Mouse (Mus musculus) embryonic fibroblast, embryonic 13.5 days (primary cell): Measurements from ENCODE around the gene Glis1. TPM values are rescaled to one million over a fixed set of nuclear protein-coding genes. Genes with fewer than 3 reads are reported as not detected.

Experiments used
- H3K27ac ChIP-seq: 2 replicates; pipeline ENCODE4 v1.5.1; 2012; ENCODE audit warnings: low read length, control low read depth, inconsistent platforms; ENCODE audit not compliant: insufficient read depth
- H3K4me1 ChIP-seq: 2 replicates; pipeline ENCODE4 v1.6.1; 2011; ENCODE audit warnings: low read length; ENCODE audit not compliant: control insufficient read depth, insufficient read depth
- H3K4me3 ChIP-seq: 2 replicates; pipeline ENCODE4 v1.5.1; 2011; ENCODE audit warnings: mild to moderate bottlenecking, control low read depth, low read length; ENCODE audit not compliant: insufficient read depth
- CTCF ChIP-seq: IDR thresholded peaks from 2 replicates; pipeline ENCODE4 v1.5.1; 2011; ENCODE audit warnings: mild to moderate bottlenecking, control low read depth, low read length, moderate library complexity, borderline replicate concordance; ENCODE audit not compliant: insufficient read depth
- POLR2A ChIP-seq: IDR thresholded peaks from 2 replicates; pipeline ENCODE4 v1.6.1; 2011; ENCODE audit warnings: low read depth, mild to moderate bottlenecking, control low read depth, low read length, moderate library complexity
- polyA plus RNA-seq: library from polyadenylated mRNA; stranded (reverse); fragments of >200 nt; gene quantifications from 2 replicates; pipeline ENCODE4 v1.2.4, GENCODE M21; 2011; ENCODE audit warnings: low read depth; ENCODE audit not compliant: missing spikeins, insufficient read length

The Glis1 gene
- polyA plus RNA-seq, 1 experiment, result 4.9 TPM

GRCm38 (mm10) chr4:107538561-107538960, 104.2 kb downstream of the Glis1 start:
- no peaks in the 10 kb centered on the region for H3K4me1 ChIP-seq
- no peak overlapping the region for H3K27ac ChIP-seq
- H3K4me3 ChIP-seq, result no peak overlapping the region
- TF ChIP-seq POLR2A (no peak), CTCF (no peak)

DNA sequence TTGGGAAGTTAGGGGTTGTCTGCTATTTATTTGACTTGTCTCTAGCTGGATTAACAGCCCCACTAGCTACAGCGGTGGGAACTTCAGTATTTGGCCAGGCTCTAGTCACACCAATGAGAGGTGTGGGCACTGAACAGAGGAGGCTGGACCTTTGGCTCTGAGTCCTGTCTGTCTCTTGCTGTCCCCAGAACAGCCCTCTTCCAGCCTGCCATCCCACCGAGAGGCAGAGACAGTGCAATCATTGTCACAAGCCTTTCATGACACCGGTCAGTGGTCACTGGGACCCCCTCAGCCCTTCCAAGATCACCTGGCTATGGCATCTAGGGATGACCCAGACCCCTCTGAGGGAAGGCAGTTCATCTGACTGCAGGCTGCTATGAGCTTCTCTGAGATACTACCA, 104.6 kb downstream of the Glis1 start:
- Histone ChIP-seq H3K4me1 (no peaks in the 10 kb centered on the region), H3K4me3 (no peak overlapping the region), H3K27ac (no peak overlapping the region)
- TF ChIP-seq POLR2A (no peak), CTCF (no peak)

GRCm38 (mm10) chr4:107541821-107542220, 107.4 kb downstream of the Glis1 start:
- Histone ChIP-seq H3K4me1 (no peaks in the 10 kb centered on the region), H3K27ac (no peak overlapping the region), H3K4me3 (no peak overlapping the region)
- TF ChIP-seq POLR2A (no peak), CTCF (no peak)

DNA sequence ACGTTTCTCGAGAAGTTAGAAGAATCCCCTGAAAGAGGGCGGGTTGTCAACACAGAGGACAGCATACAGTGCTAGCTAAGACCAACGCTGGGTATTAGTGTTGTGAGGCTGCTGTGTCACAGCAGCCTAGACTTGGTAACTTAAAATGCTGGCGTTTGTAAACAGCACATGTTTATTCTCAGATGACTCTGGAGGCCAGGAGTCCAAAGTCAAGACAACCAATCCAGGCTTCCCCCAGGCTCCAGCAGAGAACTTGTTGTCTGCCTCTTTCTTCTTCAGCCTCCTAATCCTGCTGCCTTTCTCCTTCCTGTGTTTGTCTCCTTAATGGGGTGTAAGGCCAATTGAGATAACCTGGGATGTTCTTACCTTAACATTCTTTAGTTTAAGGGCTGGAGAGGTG, 110.5 kb downstream of the Glis1 start:
- no peak overlapping the region for H3K4me3 ChIP-seq
- no peaks in the 10 kb centered on the region for H3K4me1 ChIP-seq
- TF ChIP-seq POLR2A (no peak), CTCF (no peak)
- H3K27ac ChIP-seq, result no peak overlapping the region

DNA sequence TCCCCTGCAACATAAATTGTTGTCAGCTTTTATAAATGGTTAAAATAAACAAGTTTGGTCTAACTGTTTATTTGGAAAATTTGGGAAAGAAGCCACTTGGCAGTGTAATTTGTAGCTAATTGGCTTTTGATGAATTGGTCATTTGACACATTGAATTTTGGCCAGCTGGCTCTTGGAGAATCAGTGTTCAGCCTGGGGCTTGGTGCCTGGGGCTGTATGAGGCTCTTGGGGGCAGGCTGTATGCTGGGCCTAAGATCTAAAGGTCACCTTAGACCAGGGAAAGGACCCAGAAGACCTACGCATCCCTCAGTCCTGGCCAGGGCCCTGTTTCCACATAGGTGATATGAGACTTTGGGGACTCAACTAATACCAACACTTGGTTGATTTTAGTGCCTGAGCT, 111.3 kb downstream of the Glis1 start:
- Histone ChIP-seq H3K27ac (no peak overlapping the region), H3K4me3 (no peak overlapping the region), H3K4me1 (no peaks in the 10 kb centered on the region)
- TF ChIP-seq CTCF (no peak), POLR2A (no peak)

- no peak for TF ChIP-seq CTCF
- no peak for TF ChIP-seq POLR2A
- no peaks in the 10 kb centered on the region for H3K4me1 ChIP-seq
- no peak overlapping the region for H3K27ac ChIP-seq
- no peak overlapping the region for H3K4me3 ChIP-seq
Observed at GRCm38 (mm10) chr4:107546525-107546924, 112.1 kb downstream of the Glis1 start.

DNA sequence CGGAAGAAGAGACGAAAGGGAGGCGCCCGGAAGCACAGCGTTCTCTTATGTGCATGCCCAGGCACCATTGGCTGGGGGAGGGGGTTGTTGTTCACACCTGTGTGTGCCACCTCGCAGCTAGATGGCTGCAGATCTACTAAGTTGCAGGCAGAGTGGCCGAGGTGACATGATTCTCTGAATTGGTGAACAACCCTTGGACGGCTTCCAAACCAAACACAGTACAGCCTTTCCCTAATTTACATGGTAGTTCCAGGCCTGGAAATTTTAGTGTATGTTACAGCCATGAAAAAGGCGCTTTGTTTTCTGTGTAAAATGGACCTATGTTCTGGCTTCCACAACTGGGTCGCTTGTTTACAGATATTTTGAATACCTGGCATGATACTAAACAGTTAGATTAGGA, 115.7 kb downstream of the Glis1 start:
- Histone ChIP-seq H3K4me1 (peaks cover 7% of the 10 kb centered on the region; the same call in 1 of the 2 replicates), H3K4me3 (no peak overlapping the region), H3K27ac (no peak overlapping the region)
- TF ChIP-seq POLR2A, result no peak
- TF ChIP-seq CTCF, result no peak

GRCm38 (mm10) chr4:107550546-107550945, 116.2 kb downstream of the Glis1 start:
- Histone ChIP-seq H3K27ac (no peak overlapping the region), H3K4me1 (peaks cover 7% of the 10 kb centered on the region; the same call in 1 of the 2 replicates), H3K4me3 (no peak overlapping the region)
- TF ChIP-seq POLR2A (no peak), CTCF (no peak)

DNA sequence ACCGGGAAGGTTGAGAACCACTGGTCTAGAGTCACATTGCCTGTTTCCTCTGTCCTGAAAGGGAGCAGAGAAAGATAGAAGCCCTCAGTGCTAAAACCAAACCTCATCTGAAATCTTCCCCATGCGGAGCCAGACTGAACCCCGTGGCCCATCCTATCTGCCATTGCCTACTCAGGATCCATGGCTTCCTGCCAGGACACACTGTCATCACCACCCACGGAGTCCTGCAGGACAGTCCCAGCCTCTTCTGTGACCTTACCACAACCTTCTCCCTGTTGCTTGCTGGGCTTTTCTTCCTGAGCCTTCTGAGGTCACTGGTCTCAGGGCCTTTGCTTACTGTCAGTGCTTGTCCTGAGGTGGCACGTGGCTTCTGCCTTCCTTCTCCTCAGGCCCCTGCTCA, 118.3 kb downstream of the Glis1 start:
- TF ChIP-seq CTCF (no peak), POLR2A (no peak)
- peaks cover 7% of the 10 kb centered on the region; the same call in 1 of the 2 replicates for H3K4me1 ChIP-seq
- H3K4me3 ChIP-seq, result no peak overlapping the region
- peak overlapping the region; percentile 85 for H3K27ac ChIP-seq

- Histone ChIP-seq H3K4me3 (no peak overlapping the region), H3K27ac (peak overlapping the region; percentile 85), H3K4me1 (peaks cover 7% of the 10 kb centered on the region; the same call in 1 of the 2 replicates)
- no peak for TF ChIP-seq CTCF
- TF ChIP-seq POLR2A, result no peak
Observed at GRCm38 (mm10) chr4:107553774-107554173, 119.4 kb downstream of the Glis1 start.

DNA sequence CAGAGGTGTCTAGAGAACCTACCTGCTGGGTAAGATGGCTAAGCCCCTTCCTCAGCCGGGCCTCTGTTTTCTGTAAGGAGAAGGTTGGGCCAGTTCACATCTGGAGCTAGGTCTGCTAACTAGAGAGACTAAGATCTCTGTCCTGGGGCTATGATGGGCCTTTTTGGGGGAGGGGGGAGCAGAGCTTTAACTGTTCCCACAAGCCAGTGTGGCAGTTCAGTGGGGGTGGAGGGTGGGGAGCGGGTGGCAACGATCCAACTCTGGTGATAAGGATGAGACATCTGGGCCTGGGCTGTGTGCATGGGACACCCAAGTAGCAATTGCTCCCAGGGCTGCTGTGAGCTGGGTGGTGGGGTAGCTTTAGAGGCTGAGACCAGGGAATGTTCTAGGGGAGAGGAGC, 124.4 kb downstream of the Glis1 start:
- TF ChIP-seq POLR2A, result no peak
- TF ChIP-seq CTCF, result no peak
- no peak overlapping the region for H3K27ac ChIP-seq
- H3K4me1 ChIP-seq, result peaks cover 2% of the 10 kb centered on the region; the same call in 1 of the 2 replicates
- H3K4me3 ChIP-seq, result no peak overlapping the region
